Mouse (Mus musculus) bone marrow macrophage, adult 2 months (primary cell): Measurements from ENCODE around the gene Coro7.

Experiments used
- CTCF ChIP-seq: IDR thresholded peaks from 2 replicates; pipeline ENCODE4 v1.5.1; 2012; ENCODE audit warnings: low read depth, mild to moderate bottlenecking, low read length, moderate library complexity
- POLR2A ChIP-seq: IDR thresholded peaks from 2 replicates; pipeline ENCODE4 v1.6.1; 2012; ENCODE audit warnings: mild to moderate bottlenecking, low read depth, low read length, borderline replicate concordance

DNA sequence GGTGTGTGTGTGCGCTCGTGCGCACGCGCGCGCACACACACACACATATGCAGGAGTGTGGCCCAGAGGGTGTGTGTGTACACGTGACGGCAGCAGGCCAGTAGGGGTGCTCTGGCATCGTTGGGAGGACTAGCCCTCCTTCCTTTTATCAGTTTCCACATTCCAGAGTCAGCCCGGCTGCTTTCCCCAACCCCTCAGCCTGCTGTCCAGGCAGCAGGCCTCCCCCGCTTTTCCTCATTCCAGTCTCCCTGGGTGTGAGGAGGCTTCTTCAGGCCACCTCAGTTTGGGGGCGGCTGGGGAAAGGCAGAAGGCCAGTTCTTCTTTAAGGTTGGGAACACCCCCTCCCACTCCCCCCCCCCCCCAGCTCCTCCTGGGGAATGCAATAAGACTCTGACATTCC is 37.4 kb downstream of the Coro7 start:
- TF ChIP-seq POLR2A, result no peak
- TF ChIP-seq CTCF, result no peak
